Mouse (Mus musculus): ENCODE measurements around the gene Rack1. TPM values are rescaled to one million over a fixed set of nuclear protein-coding genes. Genes with fewer than 3 reads are reported as not detected.
A peak's percentile ranks its signal among the peaks of the same experiment; 100 is the strongest.

Rack1 gene
- polyA plus RNA-seq, 2 experiments = 995 to 2,038 TPM

DNA sequence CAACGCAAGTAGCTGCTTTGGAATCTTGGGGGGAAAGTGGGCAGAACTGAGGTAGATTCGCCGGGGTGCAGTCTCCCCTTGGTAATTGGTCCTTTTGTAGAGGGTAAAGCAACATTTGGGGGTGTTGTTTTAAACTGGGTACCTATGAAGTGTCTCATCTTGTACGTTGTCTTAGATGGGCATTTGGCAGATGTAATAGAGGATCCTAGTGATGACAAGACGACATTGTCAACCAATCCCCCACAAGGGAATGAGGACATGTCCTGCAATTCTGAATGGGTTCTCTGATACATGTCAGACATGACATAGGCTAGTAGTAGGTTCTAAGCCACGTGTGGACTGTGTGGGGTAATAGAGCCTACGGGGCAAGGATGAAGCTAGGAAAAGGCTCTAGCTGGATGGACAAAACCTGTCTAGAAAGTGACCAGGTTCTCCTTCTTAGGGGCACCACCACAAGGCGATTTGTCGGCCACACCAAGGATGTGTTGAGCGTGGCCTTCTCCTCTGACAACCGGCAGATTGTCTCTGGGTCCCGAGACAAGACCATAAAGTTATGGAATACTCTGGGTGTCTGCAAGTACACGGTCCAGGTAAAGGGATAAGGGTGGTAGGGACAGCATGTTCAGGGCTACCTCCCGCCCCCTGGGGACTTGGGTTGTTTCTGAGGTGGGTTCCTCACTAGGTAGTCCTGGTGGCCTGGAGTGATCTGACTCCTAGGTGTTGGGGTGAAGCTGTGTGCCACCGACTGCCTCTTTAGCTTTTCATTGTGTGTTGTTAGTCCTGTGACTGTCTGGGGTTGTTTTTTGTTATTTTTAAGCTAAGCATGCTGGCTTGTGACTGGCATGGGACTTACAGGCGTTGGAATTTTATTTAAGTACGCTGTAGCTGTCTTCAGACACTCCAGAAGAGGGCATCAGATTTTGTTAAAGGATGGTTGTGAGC is 2.0 kb downstream of the Rack1 start:
- ATAC-seq (ENCODE audit: low FRiP score, low read depth) (no peak), DNase-seq (ENCODE audit: low spot score) (no peak)
- H3K4me3 ChIP-seq (replicated peaks; ENCODE audit: low read length) = peak overlapping the region; percentile 73
- H3K27me3 ChIP-seq (ENCODE audit: control insufficient read depth, insufficient read depth, low read length) = no peaks in the 10 kb centered on the region
- peak overlapping the region; percentile 89 for H3K4me2 ChIP-seq (replicated peaks; ENCODE audit: low read depth, low read length, severe bottlenecking)
- no peak for TF ChIP-seq POLR2A (IDR thresholded peaks at IDR 0.05; ENCODE audit: borderline replicate concordance, extremely low read depth, insufficient read depth, insufficient read length)
- H3K36me3 ChIP-seq (ENCODE audit: control insufficient read depth, insufficient read depth, low read length) = peaks cover 61% of the 10 kb centered on the region
- WGBS = 73% methylated on average over 17 of the region's 17 CpGs
- H3K27ac ChIP-seq (replicated peaks; ENCODE audit: low read depth, low read length) = no peak overlapping the region
- peaks cover 13% of the 10 kb centered on the region for H3K4me1 ChIP-seq (ENCODE audit: control insufficient read depth, insufficient read depth, low read length)
- peak overlapping the region; percentile 87 for H3K9ac ChIP-seq (ENCODE audit: low read depth, low read length, severe bottlenecking)
- H3K9me3 ChIP-seq (ENCODE audit: control insufficient read depth, low read length) = no peaks in the 10 kb centered on the region

DNA sequence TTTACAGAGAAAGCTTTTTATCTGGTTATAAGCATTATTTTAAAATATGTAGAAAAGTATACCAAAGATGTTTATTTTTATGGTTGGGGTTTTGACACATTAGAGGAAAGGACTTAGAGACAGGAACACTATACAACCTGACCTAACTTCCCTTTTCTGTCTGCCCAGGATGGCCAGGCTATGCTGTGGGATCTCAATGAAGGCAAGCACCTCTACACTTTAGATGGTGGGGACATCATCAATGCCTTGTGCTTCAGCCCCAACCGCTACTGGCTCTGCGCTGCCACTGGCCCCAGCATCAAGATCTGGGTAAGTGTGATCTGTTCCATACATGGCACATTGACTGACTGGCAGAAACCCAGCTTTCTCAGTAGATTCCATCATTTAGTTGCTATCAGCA is 3.9 kb downstream of the Rack1 start:
- H3K4me2 ChIP-seq (replicated peaks; ENCODE audit: low read depth, low read length, severe bottlenecking) = no peak overlapping the region
- H3K36me3 ChIP-seq (ENCODE audit: control insufficient read depth, insufficient read depth, low read length) = peaks cover 79% of the 10 kb centered on the region
- H3K9ac ChIP-seq (ENCODE audit: low read depth, low read length, severe bottlenecking) = no peak overlapping the region
- no peaks in the 10 kb centered on the region for H3K9me3 ChIP-seq (ENCODE audit: control insufficient read depth, low read length)
- ATAC-seq (ENCODE audit: low FRiP score, low read depth) (no peak), DNase-seq (ENCODE audit: low spot score) (no peak)
- TF ChIP-seq POLR2A (IDR thresholded peaks at IDR 0.05; ENCODE audit: borderline replicate concordance, extremely low read depth, insufficient read depth, insufficient read length) = no peak
- no peak overlapping the region for H3K27ac ChIP-seq (replicated peaks; ENCODE audit: low read depth, low read length)
- H3K4me1 ChIP-seq (ENCODE audit: control insufficient read depth, insufficient read depth, low read length) = peaks cover 13% of the 10 kb centered on the region
- H3K4me3 ChIP-seq (replicated peaks; ENCODE audit: low read length) = no peak overlapping the region
- whole genome bisulfite sequencing = 98% methylated on average over 2 of the region's 2 CpGs
- H3K27me3 ChIP-seq (ENCODE audit: control insufficient read depth, insufficient read depth, low read length) = no peaks in the 10 kb centered on the region

DNA sequence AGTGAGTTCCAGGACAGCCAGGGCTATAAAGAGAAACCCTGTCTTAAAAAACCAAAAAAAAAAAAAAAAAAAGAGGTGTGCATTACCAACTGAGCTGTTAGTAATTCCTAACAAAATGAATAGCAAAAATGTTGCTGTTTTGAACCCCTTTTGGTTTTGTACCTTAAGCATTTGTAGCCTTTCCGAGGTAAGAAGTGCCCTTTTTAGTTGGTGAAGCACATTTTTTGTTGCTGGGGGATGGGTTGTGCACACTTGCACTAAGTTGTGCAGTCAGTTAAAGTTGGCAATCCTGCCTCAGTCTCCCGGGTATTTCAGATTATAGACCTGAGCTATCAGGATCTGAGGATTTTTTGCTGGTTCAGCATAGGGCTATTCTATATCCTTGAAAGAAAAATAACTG is 4.8 kb downstream of the Rack1 start:
- H3K36me3 ChIP-seq (ENCODE audit: control insufficient read depth, insufficient read depth, low read length) = peaks cover 88% of the 10 kb centered on the region
- no peak for TF ChIP-seq POLR2A (IDR thresholded peaks at IDR 0.05; ENCODE audit: borderline replicate concordance, extremely low read depth, insufficient read depth, insufficient read length)
- no peak overlapping the region for H3K4me2 ChIP-seq (replicated peaks; ENCODE audit: low read depth, low read length, severe bottlenecking)
- no peaks in the 10 kb centered on the region for H3K9me3 ChIP-seq (ENCODE audit: control insufficient read depth, low read length)
- no peak overlapping the region for H3K9ac ChIP-seq (ENCODE audit: low read depth, low read length, severe bottlenecking)
- peaks cover 13% of the 10 kb centered on the region for H3K4me1 ChIP-seq (ENCODE audit: control insufficient read depth, insufficient read depth, low read length)
- ATAC-seq (ENCODE audit: low FRiP score, low read depth) (no peak), DNase-seq (ENCODE audit: low spot score) (no peak)
- WGBS = 80% methylated on average over 2 of the region's 2 CpGs
- no peak overlapping the region for H3K4me3 ChIP-seq (replicated peaks; ENCODE audit: low read length)
- H3K27ac ChIP-seq (replicated peaks; ENCODE audit: low read depth, low read length) = no peak overlapping the region
- H3K27me3 ChIP-seq (ENCODE audit: control insufficient read depth, insufficient read depth, low read length) = no peaks in the 10 kb centered on the region

DNA sequence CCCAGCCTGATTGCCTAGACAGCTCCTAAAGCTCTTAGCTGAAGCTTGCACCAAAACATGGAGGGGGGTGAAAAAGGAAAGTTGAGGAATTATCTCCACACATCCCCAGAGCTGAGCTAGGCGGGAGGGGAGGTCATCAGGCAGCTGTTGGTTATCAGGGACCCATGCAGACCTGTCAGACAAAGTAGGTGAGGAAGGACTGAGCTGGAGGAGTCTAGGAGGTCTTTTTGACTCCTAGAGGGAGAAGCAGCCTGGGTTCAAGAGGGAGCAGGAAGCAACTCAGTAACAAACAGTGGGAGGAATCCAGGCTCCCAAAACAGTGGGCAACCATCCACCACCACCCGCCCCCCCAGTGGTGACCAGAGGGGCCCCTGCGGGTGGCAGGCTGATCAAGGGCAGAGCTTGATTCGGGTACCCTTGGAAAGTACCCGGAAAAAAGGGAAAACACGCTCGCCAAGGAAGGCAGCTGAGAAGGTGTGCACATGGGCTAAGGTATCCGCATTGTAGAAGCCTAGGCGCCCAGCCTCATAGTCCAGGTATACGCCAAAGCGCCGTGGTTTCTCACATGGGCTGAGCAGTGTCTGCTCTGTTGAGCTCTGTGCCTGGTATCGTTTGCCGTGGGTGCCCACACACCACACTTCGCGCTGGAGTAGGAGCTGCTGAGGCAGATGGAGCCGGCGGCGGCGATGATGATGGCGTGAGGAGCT is 6.9 kb downstream of the Rack1 start:
- Histone ChIP-seq H3K4me2 (replicated peaks; ENCODE audit: low read depth, low read length, severe bottlenecking) (no peak overlapping the region), H3K9ac (ENCODE audit: low read depth, low read length, severe bottlenecking) (no peak overlapping the region), H3K36me3 (ENCODE audit: control insufficient read depth, insufficient read depth, low read length) (peaks cover 91% of the 10 kb centered on the region), H3K27ac (replicated peaks; ENCODE audit: low read depth, low read length) (no peak overlapping the region), H3K4me1 (ENCODE audit: control insufficient read depth, insufficient read depth, low read length) (peaks cover 4% of the 10 kb centered on the region; the same call in 1 of the 2 replicates), H3K9me3 (ENCODE audit: control insufficient read depth, low read length) (no peaks in the 10 kb centered on the region), H3K27me3 (ENCODE audit: control insufficient read depth, insufficient read depth, low read length) (no peaks in the 10 kb centered on the region), H3K4me3 (replicated peaks; ENCODE audit: low read length) (no peak overlapping the region)
- no peak for DNase-seq (ENCODE audit: low spot score)
- 57% methylated on average over 21 of the region's 21 CpGs for WGBS
- no peak for TF ChIP-seq POLR2A (IDR thresholded peaks at IDR 0.05; ENCODE audit: borderline replicate concordance, extremely low read depth, insufficient read depth, insufficient read length)
- peak; percentile 32; the same call in 1 of the 2 replicates for ATAC-seq (ENCODE audit: low FRiP score, low read depth)

DNA sequence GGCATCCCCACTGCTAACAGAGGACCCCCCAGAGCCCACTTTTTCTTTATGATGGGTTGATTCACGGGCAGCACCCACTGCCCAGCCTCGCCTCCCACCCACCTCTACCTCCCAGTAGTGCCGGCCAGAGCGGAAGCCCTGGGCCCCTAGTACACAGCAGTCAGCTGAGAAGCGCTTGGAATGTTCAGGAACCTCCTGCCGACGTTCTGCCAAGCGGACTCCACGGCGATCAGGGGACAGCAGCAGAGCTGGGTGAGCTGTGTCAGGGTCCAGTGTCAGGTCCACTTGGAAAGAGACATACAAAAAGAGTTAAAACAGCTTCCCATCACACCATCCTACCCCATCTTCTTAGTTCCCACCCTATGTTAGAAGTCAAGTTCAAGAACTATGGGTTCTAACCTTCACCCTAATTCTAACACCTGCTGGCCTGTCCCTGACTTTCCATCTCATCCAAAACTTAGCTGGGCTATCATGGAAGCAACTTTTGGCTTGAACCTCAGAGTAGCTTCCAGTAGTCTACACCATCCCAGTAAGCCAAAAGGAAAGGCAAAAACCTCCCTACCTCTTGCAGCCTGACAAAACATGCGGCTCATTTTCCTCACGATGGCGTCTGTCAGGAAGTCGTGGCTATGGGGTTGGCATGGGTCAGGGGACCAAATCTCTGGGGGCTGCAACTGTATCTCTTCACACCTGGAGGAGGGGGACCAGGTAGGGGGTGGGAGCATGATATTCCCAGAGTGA is 7.6 kb downstream of the Rack1 start:
- no peak overlapping the region for H3K4me2 ChIP-seq (replicated peaks; ENCODE audit: low read depth, low read length, severe bottlenecking)
- H3K9ac ChIP-seq (ENCODE audit: low read depth, low read length, severe bottlenecking) = no peak overlapping the region
- ATAC-seq (ENCODE audit: low FRiP score, low read depth) (peak; percentile 13; the same call in 1 of the 2 replicates), DNase-seq (ENCODE audit: low spot score) (no peak)
- H3K4me3 ChIP-seq (replicated peaks; ENCODE audit: low read length) = no peak overlapping the region
- H3K4me1 ChIP-seq (ENCODE audit: control insufficient read depth, insufficient read depth, low read length) = no peaks in the 10 kb centered on the region
- H3K36me3 ChIP-seq (ENCODE audit: control insufficient read depth, insufficient read depth, low read length) = peaks cover 91% of the 10 kb centered on the region
- TF ChIP-seq POLR2A (IDR thresholded peaks at IDR 0.05; ENCODE audit: borderline replicate concordance, extremely low read depth, insufficient read depth, insufficient read length) = no peak
- no peaks in the 10 kb centered on the region for H3K9me3 ChIP-seq (ENCODE audit: control insufficient read depth, low read length)
- no peak overlapping the region; the same call in 1 of the 2 replicates for H3K27ac ChIP-seq (replicated peaks; ENCODE audit: low read depth, low read length)
- 64% methylated on average over 14 of the region's 14 CpGs for WGBS
- H3K27me3 ChIP-seq (ENCODE audit: control insufficient read depth, insufficient read depth, low read length) = no peaks in the 10 kb centered on the region

Measured in limb, embryonic 14.5 days (tissue).